Mouse (Mus musculus) megakaryocyte, embryonic 14.5 days (primary cell): Measurements from ENCODE around the gene Upf2.

Experiments used
- FLI1 ChIP-seq: IDR thresholded peaks from 2 replicates; pipeline ENCODE4 v1.6.1; 2012; ENCODE audit warnings: low read length, inconsistent platforms, mixed read lengths
- GATA1 ChIP-seq: IDR thresholded peaks from 3 replicates; pipeline ENCODE4 v1.6.1; 2012; ENCODE audit warnings: mixed read lengths, low read length, inconsistent platforms, borderline replicate concordance

GRCm38 (mm10) chr2:6080037-6080436, 128.8 kb downstream of the Upf2 start:
- TF ChIP-seq FLI1 (no peak), GATA1 (no peak)
